Mouse (Mus musculus) lung, adult 18-20 months (tissue): ENCODE results near the gene Trip4.
"Not testable (repeated sequence)": the region's sequence is repeated elsewhere in the genome, so short reads cannot be mapped to it uniquely, and the experiment has no call there.

Source experiments
- DNase-seq, 2 experiments: peaks; one replicate each; pipeline ENCODE4 v3.0.0; 2022; ENCODE audit warnings: mixed read lengths in 2 of 2

Trip4 gene

DNA sequence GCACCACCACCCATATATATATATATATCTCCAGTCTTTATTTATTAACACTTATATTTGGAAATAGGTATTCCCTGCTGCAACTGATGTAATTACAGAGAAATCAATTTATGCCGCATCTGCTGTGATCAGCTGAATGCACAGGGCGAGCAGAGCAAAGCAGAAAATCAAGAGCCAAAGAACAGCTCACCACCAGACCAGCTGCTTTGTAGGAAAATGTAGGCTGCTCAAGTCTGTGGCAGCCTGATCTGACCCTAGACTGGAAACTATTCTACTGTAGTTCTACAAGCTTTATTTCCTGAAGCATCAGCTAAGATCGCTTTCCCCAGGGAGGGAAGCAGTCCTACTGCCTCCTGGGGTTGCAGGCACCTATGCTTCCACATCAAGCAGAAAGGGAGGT is 115.1 kb downstream of the Trip4 start:
- DNase-seq, result no peak

- no peak for DNase-seq
Observed at GRCm38 (mm10) chr9:65793086-65793485, 115.5 kb downstream of the Trip4 start.

GRCm38 (mm10) chr9:65791846-65792245 is 116.7 kb downstream of the Trip4 start:
- no peak for DNase-seq

DNA sequence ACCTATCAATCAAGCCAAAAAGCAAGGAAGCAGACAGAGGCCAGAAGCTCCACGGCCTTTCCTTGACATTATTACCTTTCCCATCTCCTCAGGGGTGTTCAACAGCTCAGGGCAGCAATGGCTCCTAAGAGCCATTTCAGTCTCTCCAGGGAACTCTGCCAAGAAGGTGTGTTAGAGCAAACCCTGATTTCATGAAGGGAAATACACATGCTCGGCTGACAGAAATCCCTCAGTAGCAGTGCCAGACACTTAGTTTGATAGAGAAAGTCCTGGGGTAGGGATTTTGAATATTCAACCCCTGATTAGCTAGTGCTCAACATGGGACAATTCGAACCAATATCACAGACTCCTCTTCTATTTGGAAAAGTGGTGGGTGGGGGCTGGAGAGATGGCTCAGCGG is 117.5 kb downstream of the Trip4 start:
- DNase-seq, result peak in 1 of 2 experiments; percentile 34

GRCm38 (mm10) chr9:65789788-65790187 is 118.8 kb downstream of the Trip4 start:
- DNase-seq, result peak; percentile 24 to 43

DNA sequence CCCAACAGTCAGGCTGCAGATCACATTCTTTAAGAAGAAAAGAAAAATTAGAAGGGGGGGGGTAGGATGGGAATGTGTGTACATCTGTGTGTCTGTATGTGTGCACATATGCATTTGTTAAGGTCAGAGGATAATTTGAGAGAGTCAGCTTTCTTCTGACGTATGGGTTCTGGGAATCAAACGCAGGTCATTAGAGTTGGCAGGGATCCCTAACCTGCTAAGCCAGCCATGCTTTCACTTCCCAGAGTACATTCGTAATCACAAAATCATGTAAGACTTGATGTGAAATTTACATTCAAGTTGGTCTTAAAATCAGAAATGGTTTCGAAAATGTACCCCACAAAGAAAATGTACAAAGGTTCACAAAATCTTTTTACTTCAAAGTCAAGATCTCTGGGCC is 120.0 kb downstream of the Trip4 start:
- DNase-seq, result no peak

GRCm38 (mm10) chr9:65787829-65788344 is 120.7 kb downstream of the Trip4 start:
- no peak for DNase-seq

DNA sequence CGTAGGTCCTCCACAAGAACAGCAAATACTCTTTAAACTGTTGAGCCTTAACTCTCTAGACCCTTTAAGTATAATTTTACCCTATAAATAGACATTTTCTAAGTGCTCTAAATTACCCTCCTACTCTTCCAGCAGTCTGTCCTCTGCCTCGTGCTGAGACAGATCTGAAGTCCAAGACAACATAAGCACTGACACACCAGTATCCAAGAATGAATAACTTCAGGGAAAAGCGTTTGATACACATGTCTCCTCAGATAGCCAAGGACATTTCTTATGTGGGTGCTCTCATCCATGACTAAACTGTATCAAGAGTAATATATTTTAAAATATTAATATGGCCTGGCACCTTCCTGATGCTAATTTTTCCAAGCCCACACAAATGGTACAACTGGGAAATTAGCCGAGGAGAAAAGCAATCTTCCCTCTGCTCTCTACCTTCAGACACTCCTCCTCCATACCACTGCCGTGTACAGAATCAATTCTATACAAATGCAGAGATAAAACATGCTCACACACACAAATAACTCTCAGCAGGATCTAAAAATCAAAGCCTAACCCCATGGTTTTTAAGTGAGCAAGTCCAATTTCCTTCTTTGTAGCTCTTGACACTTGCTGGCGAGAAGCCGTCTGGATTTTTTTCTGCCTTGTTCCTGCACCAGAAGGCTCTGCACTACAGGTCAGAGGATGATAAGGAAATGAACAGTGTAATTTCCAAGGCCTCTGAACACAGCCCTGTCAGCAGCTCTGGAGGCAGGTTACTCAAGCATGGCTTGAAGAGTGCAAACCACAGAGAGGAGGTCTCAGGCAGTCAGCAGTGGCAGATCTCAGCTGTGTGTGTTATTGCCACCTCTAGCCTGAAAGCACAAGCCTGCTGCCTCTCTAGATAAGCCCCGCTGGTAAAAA is 121.5 kb downstream of the Trip4 start:
- peak; percentile 25 to 56 for DNase-seq

- no peak for DNase-seq
Observed at GRCm38 (mm10) chr9:65785772-65786368, 122.7 kb downstream of the Trip4 start.

DNA sequence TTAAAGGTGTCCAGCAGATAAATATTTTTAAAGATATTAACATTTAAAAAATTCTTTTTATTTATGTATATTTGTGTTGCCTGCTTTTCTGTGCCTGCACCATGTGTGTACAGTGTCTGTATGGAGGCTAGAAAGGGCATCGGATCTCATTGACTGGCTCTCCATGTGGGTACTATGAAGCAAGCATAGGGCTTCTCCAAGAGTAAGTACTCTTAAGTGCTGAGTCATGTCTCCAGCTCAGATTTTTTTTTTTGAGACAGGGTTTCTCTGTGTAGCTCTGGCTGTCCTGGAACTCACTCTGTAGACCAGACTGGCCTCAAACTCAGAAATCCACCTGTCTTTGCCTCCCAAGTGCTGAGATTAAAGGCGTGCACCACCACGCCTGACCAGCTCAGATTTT is 129.0 kb downstream of the Trip4 start:
- not testable (repeated sequence) for DNase-seq
